27 mouse cellular contexts compared by ENCODE assay signal in the genomic region with DNA sequence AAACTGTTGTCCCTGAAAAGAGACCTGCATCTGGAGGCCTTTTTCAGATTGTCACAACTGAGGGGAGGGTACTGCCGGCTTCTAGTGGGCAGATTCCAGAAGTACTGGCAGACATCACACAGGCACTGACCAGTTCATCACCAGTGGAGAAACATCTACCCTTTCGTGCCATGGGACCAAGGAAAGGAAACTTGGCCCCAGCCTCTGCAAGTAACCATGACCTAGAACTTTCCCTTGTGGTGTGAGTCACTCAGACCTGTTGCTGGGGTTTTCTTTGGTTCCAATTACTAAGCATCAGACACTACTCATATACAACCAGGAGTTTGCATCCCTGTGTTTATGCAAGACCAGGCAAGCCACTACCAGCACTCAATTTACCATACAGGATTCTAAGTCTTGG.
DNase-seq lines count a peak whose midpoint lies in the region; ATAC-seq and TF ChIP-seq lines count a peak whose summit lies in the region.
"Had no signal": no experiment of that assay in that cellular context is flagged by ENCODE, and none has a peak within 500 bp of the region (broad histone marks: within the 10 kb centered on the region; RNA-seq: fewer than 3 reads in every experiment).

No protein-coding gene starts in this region.

- no peaks in the 10 kb centered on the region for H3K9me3 ChIP-seq in forebrain, embryonic 12.5 days
- no peaks in the 10 kb centered on the region for H3K9me3 ChIP-seq in forebrain, embryonic 13.5 days (replicated peaks)
- H3K9me3 ChIP-seq in intestine, embryonic 16.5 days (ENCODE audit: control insufficient read depth, low read length): no peaks in the 10 kb centered on the region
- H3K9me3 ChIP-seq: embryonic facial prominence, embryonic 12.5 days; heart, embryonic 13.5 days; hindbrain, embryonic 15.5 days; limb, embryonic 13.5 days; midbrain, embryonic 15.5 days; neural tube, embryonic 15.5 days; stomach, embryonic 15.5 days had no signal

- no peak for DNase-seq in kidney, adult 2 months
- DNase-seq in kidney, postnatal 36 days: no peak
- peak; percentile 62 for DNase-seq in adrenal gland, adult 8-10 months
- no peak for DNase-seq in lung, postnatal 10 days
- DNase-seq: cerebellum, adult 11 months; cerebellum, adult 9-11 months; embryo, embryonic 11 days; gastrocnemius, adult 2 months; gastrocnemius, postnatal 36 days; heart, adult 18-20 months; heart, postnatal 10 days; kidney, postnatal 14 days; right cerebral cortex, postnatal 25 days; thymus, postnatal 14 days had no signal

- no peak for TF ChIP-seq CTCF in kidney, adult 2 months (conservative IDR thresholded peaks at IDR 0.05; ENCODE audit: insufficient read depth, insufficient read length, low read depth, low read length)

- 0 out of 2 replicates have a peak overlapping the region, but pooled peaks have one; percentile 13 for H3K27ac ChIP-seq in forebrain, embryonic 12.5 days
- no peak overlapping the region for H3K27ac ChIP-seq in forebrain, embryonic 13.5 days
- H3K27ac ChIP-seq in kidney, adult 2 months (ENCODE audit: insufficient read depth, low read depth, low read length): peak overlapping the region; percentile 42; the same call in 1 of the 2 replicates
- H3K27ac ChIP-seq in intestine, embryonic 16.5 days (ENCODE audit: low read length): no peak overlapping the region
- H3K27ac ChIP-seq: embryonic facial prominence, embryonic 12.5 days; gastrocnemius, adult 2 months; heart, embryonic 13.5 days; hindbrain, embryonic 15.5 days; limb, embryonic 13.5 days; macrophage; midbrain, embryonic 15.5 days; neural tube, embryonic 15.5 days; stomach, embryonic 15.5 days had no signal

- no peak for TF ChIP-seq POLR2A in kidney, adult 2 months (IDR thresholded peaks at IDR 0.05; ENCODE audit: low read depth, low read length)

- 90% methylated on average over 2 of the region's 2 CpGs for WGBS in forebrain, embryonic 12.5 days
- 92% methylated on average over 2 of the region's 2 CpGs for WGBS in forebrain, embryonic 13.5 days
- 69% methylated on average over 2 of the region's 2 CpGs for WGBS in kidney, adult 2 months
- WGBS in intestine, embryonic 16.5 days: 66% methylated on average over 2 of the region's 2 CpGs

- no peak overlapping the region for H3K9ac ChIP-seq in forebrain, embryonic 12.5 days
- H3K9ac ChIP-seq in forebrain, embryonic 13.5 days: no peak overlapping the region
- no peak overlapping the region for H3K9ac ChIP-seq in intestine, embryonic 16.5 days (ENCODE audit: low read depth, low read length)
- H3K9ac ChIP-seq: embryonic facial prominence, embryonic 12.5 days; heart, embryonic 13.5 days; hindbrain, embryonic 15.5 days; limb, embryonic 13.5 days; midbrain, embryonic 15.5 days; neural tube, embryonic 15.5 days; stomach, embryonic 15.5 days had no signal

- peaks cover 7% of the 10 kb centered on the region; the same call in 1 of the 2 replicates for H3K4me1 ChIP-seq in forebrain, embryonic 12.5 days
- peaks cover 49% of the 10 kb centered on the region for H3K4me1 ChIP-seq in forebrain, embryonic 13.5 days
- peaks cover 15% of the 10 kb centered on the region for H3K4me1 ChIP-seq in kidney, adult 2 months (ENCODE audit: control insufficient read depth, insufficient read depth, low read length)
- peaks cover 8% of the 10 kb centered on the region for H3K4me1 ChIP-seq in intestine, embryonic 16.5 days (ENCODE audit: control insufficient read depth, insufficient read depth, low read length)
- H3K4me1 ChIP-seq: embryonic facial prominence, embryonic 12.5 days; midbrain, embryonic 15.5 days; neural tube, embryonic 15.5 days; stomach, embryonic 15.5 days had no signal

- no peaks in the 10 kb centered on the region for H3K27me3 ChIP-seq in forebrain, embryonic 12.5 days
- no peaks in the 10 kb centered on the region for H3K27me3 ChIP-seq in forebrain, embryonic 13.5 days
- H3K27me3 ChIP-seq in kidney, adult 2 months (replicated peaks; ENCODE audit: control insufficient read depth, insufficient read depth, low read length): no peaks in the 10 kb centered on the region
- H3K27me3 ChIP-seq in intestine, embryonic 16.5 days (replicated peaks; ENCODE audit: control insufficient read depth, insufficient read depth, low read length): no peaks in the 10 kb centered on the region
- H3K27me3 ChIP-seq: embryonic facial prominence, embryonic 12.5 days; heart, embryonic 13.5 days; hindbrain, embryonic 15.5 days; limb, embryonic 13.5 days; neural tube, embryonic 15.5 days; stomach, embryonic 15.5 days had no signal

- no peaks in the 10 kb centered on the region for H3K36me3 ChIP-seq in forebrain, embryonic 12.5 days (replicated peaks)
- no peaks in the 10 kb centered on the region for H3K36me3 ChIP-seq in forebrain, embryonic 13.5 days (ENCODE audit: poor library complexity, severe bottlenecking)
- no peaks in the 10 kb centered on the region for H3K36me3 ChIP-seq in kidney, adult 2 months (ENCODE audit: control insufficient read depth, insufficient read depth, low read length)
- H3K36me3 ChIP-seq in intestine, embryonic 16.5 days (ENCODE audit: control insufficient read depth, insufficient read depth, low read length): no peaks in the 10 kb centered on the region
- H3K36me3 ChIP-seq: embryonic facial prominence, embryonic 12.5 days; heart, embryonic 13.5 days; hindbrain, embryonic 15.5 days; limb, embryonic 13.5 days; midbrain, embryonic 15.5 days; neural tube, embryonic 15.5 days; stomach, embryonic 15.5 days had no signal

- no peak for ATAC-seq in forebrain, embryonic 12.5 days (ENCODE audit: low FRiP score)
- no peak for ATAC-seq in forebrain, embryonic 13.5 days
- peak; percentile 5; the same call in 1 of the 2 replicates for ATAC-seq in intestine, embryonic 16.5 days
- ATAC-seq in frontal cortex, adult (ENCODE audit: low TSS enrichment): no peak
- ATAC-seq: midbrain, embryonic 15.5 days had no signal

- H3K4me2 ChIP-seq in forebrain, embryonic 12.5 days: no peak overlapping the region
- no peak overlapping the region for H3K4me2 ChIP-seq in forebrain, embryonic 13.5 days
- no peak overlapping the region for H3K4me2 ChIP-seq in intestine, embryonic 16.5 days (ENCODE audit: low read depth, low read length)
- H3K4me2 ChIP-seq: embryonic facial prominence, embryonic 12.5 days; heart, embryonic 13.5 days; hindbrain, embryonic 15.5 days; limb, embryonic 13.5 days; liver, embryonic 11.5 days; midbrain, embryonic 15.5 days; neural tube, embryonic 15.5 days; stomach, embryonic 15.5 days had no signal

- H3K4me3 ChIP-seq in forebrain, embryonic 12.5 days (replicated peaks): no peak overlapping the region
- H3K4me3 ChIP-seq in forebrain, embryonic 13.5 days: no peak overlapping the region
- no peak overlapping the region for H3K4me3 ChIP-seq in kidney, adult 2 months (ENCODE audit: insufficient read depth, low read depth, low read length)
- no peak overlapping the region for H3K4me3 ChIP-seq in intestine, embryonic 16.5 days (ENCODE audit: low read length)
- H3K4me3 ChIP-seq: embryonic facial prominence, embryonic 12.5 days; gastrocnemius, adult 2 months; heart, embryonic 13.5 days; hindbrain, embryonic 15.5 days; limb, embryonic 13.5 days; midbrain, embryonic 15.5 days; neural tube, embryonic 15.5 days; stomach, embryonic 15.5 days had no signal

Comparison
In these comparisons a context has a peak if more than half of its experiments do, and no peak if none do; other contexts are left out.
1. H3K27ac ChIP-seq: peak in forebrain, embryonic 12.5 days (single experiment) and kidney, adult 2 months (single experiment); none in forebrain, embryonic 13.5 days (single experiment) and intestine, embryonic 16.5 days (single experiment).